Mouse (Mus musculus): ENCODE results near the gene Catspere2. TPM values are rescaled to one million over a fixed set of nuclear protein-coding genes. Genes with fewer than 3 reads are reported as not detected.
"Not testable (repeated sequence)": the region's sequence is repeated elsewhere in the genome, so short reads cannot be mapped to it uniquely, and the experiment has no call there.

Gene Catspere2
- polyA plus RNA-seq, 1 experiment from 2014 or later, result 0.27 TPM

GRCm38 (mm10) chr1:178122236-178122635 is 139.0 kb downstream of the Catspere2 start:
- H3K4me3 ChIP-seq (ENCODE audit: low read depth, low read length); H3K27ac ChIP-seq (ENCODE audit: low read length); H3K9ac ChIP-seq (replicated peaks; ENCODE audit: low read depth, low read length); H3K4me2 ChIP-seq (replicated peaks; ENCODE audit: low read depth, low read length); H3K36me3 ChIP-seq (ENCODE audit: control insufficient read depth, insufficient read depth, low read length); H3K9me3 ChIP-seq (ENCODE audit: control insufficient read depth, low read depth, low read length); H3K27me3 ChIP-seq (ENCODE audit: control insufficient read depth, insufficient read depth, low read length); H3K4me1 ChIP-seq (ENCODE audit: control insufficient read depth, insufficient read depth, low read length): not testable (repeated sequence)
- 60% methylated on average over 2 of the region's 2 CpGs for WGBS
- ATAC-seq (ENCODE audit: insufficient number of reproducible peaks, insufficient read depth, low FRiP score, low read depth), result peak; percentile 37; the same call in 1 of the 2 replicates

- Histone ChIP-seq H3K9me3 (ENCODE audit: control insufficient read depth, low read depth, low read length) (no peaks in the 10 kb centered on the region), H3K27me3 (ENCODE audit: control insufficient read depth, insufficient read depth, low read length) (no peaks in the 10 kb centered on the region), H3K36me3 (ENCODE audit: control insufficient read depth, insufficient read depth, low read length) (no peaks in the 10 kb centered on the region), H3K4me2 (replicated peaks; ENCODE audit: low read depth, low read length) (no peak overlapping the region), H3K4me3 (ENCODE audit: low read depth, low read length) (no peak overlapping the region), H3K9ac (replicated peaks; ENCODE audit: low read depth, low read length) (no peak overlapping the region), H3K4me1 (ENCODE audit: control insufficient read depth, insufficient read depth, low read length) (no peaks in the 10 kb centered on the region), H3K27ac (ENCODE audit: low read length) (no peak overlapping the region)
- no peak for ATAC-seq (ENCODE audit: insufficient number of reproducible peaks, insufficient read depth, low FRiP score, low read depth)
- WGBS, result 94% methylated on average over 12 of the region's 12 CpGs
Observed at GRCm38 (mm10) chr1:178134288-178134687, 151.1 kb downstream of the Catspere2 start.

GRCm38 (mm10) chr1:178146513-178146912 is 163.3 kb downstream of the Catspere2 start:
- 0% methylated on average over 1 of the region's 2 CpGs for WGBS
- not testable (repeated sequence) for H3K9ac ChIP-seq (replicated peaks; ENCODE audit: low read depth, low read length); H3K27me3 ChIP-seq (ENCODE audit: control insufficient read depth, insufficient read depth, low read length); H3K36me3 ChIP-seq (ENCODE audit: control insufficient read depth, insufficient read depth, low read length); H3K27ac ChIP-seq (ENCODE audit: low read length); H3K4me1 ChIP-seq (ENCODE audit: control insufficient read depth, insufficient read depth, low read length); H3K4me3 ChIP-seq (ENCODE audit: low read depth, low read length); H3K9me3 ChIP-seq (ENCODE audit: control insufficient read depth, low read depth, low read length); H3K4me2 ChIP-seq (replicated peaks; ENCODE audit: low read depth, low read length)
- peak; percentile 42; the same call in 1 of the 2 replicates for ATAC-seq (ENCODE audit: insufficient number of reproducible peaks, insufficient read depth, low FRiP score, low read depth)

DNA sequence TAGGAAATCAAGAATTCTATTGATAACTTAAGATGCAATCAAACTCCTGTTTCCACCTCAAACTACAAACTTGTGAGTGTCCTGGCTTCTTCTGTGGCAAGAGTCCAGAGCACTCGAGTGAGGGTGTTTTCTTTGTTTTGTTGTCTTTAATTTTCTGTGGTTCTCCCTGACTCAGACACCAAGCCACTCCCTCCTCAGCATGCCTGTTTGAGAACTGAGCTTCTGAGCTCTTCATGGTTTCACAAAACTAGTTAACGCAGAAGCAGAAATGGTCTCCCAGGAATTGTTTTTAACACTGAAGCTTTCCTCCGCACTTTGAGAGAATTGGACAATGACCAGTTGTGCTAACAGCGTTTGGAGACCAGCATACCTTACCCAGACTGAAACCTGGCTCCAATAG is 163.7 kb downstream of the Catspere2 start:
- H3K36me3 ChIP-seq (ENCODE audit: control insufficient read depth, insufficient read depth, low read length); H3K27me3 ChIP-seq (ENCODE audit: control insufficient read depth, insufficient read depth, low read length); H3K9ac ChIP-seq (replicated peaks; ENCODE audit: low read depth, low read length); H3K9me3 ChIP-seq (ENCODE audit: control insufficient read depth, low read depth, low read length); H3K4me2 ChIP-seq (replicated peaks; ENCODE audit: low read depth, low read length); H3K4me1 ChIP-seq (ENCODE audit: control insufficient read depth, insufficient read depth, low read length); ATAC-seq (ENCODE audit: insufficient number of reproducible peaks, insufficient read depth, low FRiP score, low read depth); H3K4me3 ChIP-seq (ENCODE audit: low read depth, low read length); H3K27ac ChIP-seq (ENCODE audit: low read length): not testable (repeated sequence)
- WGBS, result 59% methylated on average over 3 of the region's 4 CpGs

GRCm38 (mm10) chr1:178182251-178182650 is 199.0 kb downstream of the Catspere2 start:
- H3K4me2 ChIP-seq (replicated peaks; ENCODE audit: low read depth, low read length), result no peak overlapping the region
- no peak overlapping the region for H3K9ac ChIP-seq (replicated peaks; ENCODE audit: low read depth, low read length)
- WGBS, result 96% methylated on average over 2 of the region's 2 CpGs
- H3K27ac ChIP-seq (ENCODE audit: low read length), result no peak overlapping the region
- no peaks in the 10 kb centered on the region for H3K36me3 ChIP-seq (ENCODE audit: control insufficient read depth, insufficient read depth, low read length)
- ATAC-seq (ENCODE audit: insufficient number of reproducible peaks, insufficient read depth, low FRiP score, low read depth), result no peak
- no peaks in the 10 kb centered on the region for H3K9me3 ChIP-seq (ENCODE audit: control insufficient read depth, low read depth, low read length)
- no peaks in the 10 kb centered on the region for H3K27me3 ChIP-seq (ENCODE audit: control insufficient read depth, insufficient read depth, low read length)
- H3K4me3 ChIP-seq (ENCODE audit: low read depth, low read length), result no peak overlapping the region
- H3K4me1 ChIP-seq (ENCODE audit: control insufficient read depth, insufficient read depth, low read length), result no peaks in the 10 kb centered on the region

GRCm38 (mm10) chr1:178185591-178185990 is 202.4 kb downstream of the Catspere2 start:
- H3K4me1 ChIP-seq (ENCODE audit: control insufficient read depth, insufficient read depth, low read length), result peaks cover 8% of the 10 kb centered on the region; the same call in 1 of the 2 replicates
- ATAC-seq (ENCODE audit: insufficient number of reproducible peaks, insufficient read depth, low FRiP score, low read depth), result no peak
- H3K36me3 ChIP-seq (ENCODE audit: control insufficient read depth, insufficient read depth, low read length), result no peaks in the 10 kb centered on the region
- H3K4me3 ChIP-seq (ENCODE audit: low read depth, low read length), result no peak overlapping the region
- H3K27ac ChIP-seq (ENCODE audit: low read length), result no peak overlapping the region
- H3K4me2 ChIP-seq (replicated peaks; ENCODE audit: low read depth, low read length), result no peak overlapping the region
- no peak overlapping the region for H3K9ac ChIP-seq (replicated peaks; ENCODE audit: low read depth, low read length)
- H3K27me3 ChIP-seq (ENCODE audit: control insufficient read depth, insufficient read depth, low read length), result no peaks in the 10 kb centered on the region
- H3K9me3 ChIP-seq (ENCODE audit: control insufficient read depth, low read depth, low read length), result no peaks in the 10 kb centered on the region

- not testable (repeated sequence) for H3K27me3 ChIP-seq (ENCODE audit: control insufficient read depth, insufficient read depth, low read length); H3K4me1 ChIP-seq (ENCODE audit: control insufficient read depth, insufficient read depth, low read length); H3K9me3 ChIP-seq (ENCODE audit: control insufficient read depth, low read depth, low read length); H3K36me3 ChIP-seq (ENCODE audit: control insufficient read depth, insufficient read depth, low read length)
- H3K4me2 ChIP-seq (replicated peaks; ENCODE audit: low read depth, low read length), result peak within 1 kb of the TSS; percentile 49
- H3K9ac ChIP-seq (replicated peaks; ENCODE audit: low read depth, low read length), result peak within 1 kb of the TSS; percentile 22; the same call in 1 of the 2 replicates
- WGBS, result under 1% methylated on average over 32 of the region's 37 CpGs
- peak within 1 kb of the TSS; percentile 46 for H3K4me3 ChIP-seq (ENCODE audit: low read depth, low read length)
- peak; percentile 99 for ATAC-seq (ENCODE audit: insufficient number of reproducible peaks, insufficient read depth, low FRiP score, low read depth)
- 0 out of 2 replicates have a peak within 1 kb of the TSS, but pooled peaks have one; percentile 61 for H3K27ac ChIP-seq (ENCODE audit: low read length)
Observed at GRCm38 (mm10) chr1:178187216-178187791, 204.1 kb downstream of the Catspere2 start, which contains the start of gene Desi2. Desi2 (plus strand) TSS chr1:178187417.

DNA sequence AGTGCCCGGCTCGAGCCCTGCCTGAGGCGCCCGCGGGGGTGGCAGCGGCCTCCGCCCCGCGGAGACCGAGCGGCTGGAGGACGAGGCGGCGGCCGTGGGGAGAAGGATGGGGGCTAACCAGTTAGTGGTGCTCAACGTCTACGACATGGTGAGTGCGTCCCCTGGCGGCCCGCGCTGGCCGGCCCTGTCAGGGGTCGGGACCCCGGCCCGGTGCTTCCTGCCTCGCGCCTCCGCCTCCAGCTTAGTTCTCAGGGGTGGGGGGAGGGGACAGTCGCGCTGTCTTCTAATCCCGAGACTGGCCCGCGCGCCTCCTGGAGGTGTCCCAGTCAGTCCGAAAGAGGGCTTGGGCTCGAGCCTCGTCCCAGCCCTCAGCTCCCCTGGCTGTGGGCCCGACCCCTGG is 204.6 kb downstream of the Catspere2 start:
- 0 out of 2 replicates have a peak overlapping the region, but pooled peaks have one; percentile 21 for H3K9ac ChIP-seq (replicated peaks; ENCODE audit: low read depth, low read length)
- H3K4me1 ChIP-seq (ENCODE audit: control insufficient read depth, insufficient read depth, low read length); H3K36me3 ChIP-seq (ENCODE audit: control insufficient read depth, insufficient read depth, low read length); H3K9me3 ChIP-seq (ENCODE audit: control insufficient read depth, low read depth, low read length); H3K27me3 ChIP-seq (ENCODE audit: control insufficient read depth, insufficient read depth, low read length); H3K27ac ChIP-seq (ENCODE audit: low read length): not testable (repeated sequence)
- peak; percentile 61; the same call in 1 of the 2 replicates for ATAC-seq (ENCODE audit: insufficient number of reproducible peaks, insufficient read depth, low FRiP score, low read depth)
- under 1% methylated on average over 21 of the region's 38 CpGs for WGBS
- 0 out of 2 replicates have a peak overlapping the region, but pooled peaks have one; percentile 16 for H3K4me2 ChIP-seq (replicated peaks; ENCODE audit: low read depth, low read length)
- peak overlapping the region; percentile 46 for H3K4me3 ChIP-seq (ENCODE audit: low read depth, low read length)

DNA sequence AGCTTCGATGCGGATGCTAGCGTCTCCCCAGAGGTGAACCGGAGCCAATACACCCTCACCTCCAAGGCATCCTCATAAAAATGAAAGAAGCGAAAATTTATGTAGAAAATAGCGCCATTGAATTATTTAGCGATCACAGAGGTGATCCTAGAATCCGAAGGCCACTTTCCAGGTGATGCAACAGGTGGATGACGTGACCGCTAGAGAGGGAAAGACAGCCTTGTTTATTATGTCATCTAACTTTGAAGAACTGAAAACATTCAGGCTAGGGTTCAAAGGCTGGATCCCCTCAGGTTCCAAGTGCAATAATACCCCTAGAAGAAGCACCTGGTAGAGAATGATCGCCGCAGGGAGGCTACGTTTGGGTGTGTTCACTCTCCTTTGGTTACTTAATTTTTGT is 205.2 kb downstream of the Catspere2 start:
- Histone ChIP-seq H3K27me3 (ENCODE audit: control insufficient read depth, insufficient read depth, low read length) (no peaks in the 10 kb centered on the region), H3K4me3 (ENCODE audit: low read depth, low read length) (peak overlapping the region; percentile 26), H3K36me3 (ENCODE audit: control insufficient read depth, insufficient read depth, low read length) (no peaks in the 10 kb centered on the region), H3K9me3 (ENCODE audit: control insufficient read depth, low read depth, low read length) (no peaks in the 10 kb centered on the region), H3K4me2 (replicated peaks; ENCODE audit: low read depth, low read length) (peak overlapping the region; percentile 49), H3K4me1 (ENCODE audit: control insufficient read depth, insufficient read depth, low read length) (peaks cover 8% of the 10 kb centered on the region; the same call in 1 of the 2 replicates), H3K9ac (replicated peaks; ENCODE audit: low read depth, low read length) (peak overlapping the region; percentile 18), H3K27ac (ENCODE audit: low read length) (no peak overlapping the region)
- no peak for ATAC-seq (ENCODE audit: insufficient number of reproducible peaks, insufficient read depth, low FRiP score, low read depth)
- WGBS, result 9% methylated on average over 13 of the region's 13 CpGs

Measured in stomach, embryonic 14.5 days (tissue).